Mouse (Mus musculus) hematopoietic stem cell, adult 5-6 weeks (primary cell): ENCODE results near the gene Mef2c. TPM values are rescaled to one million over a fixed set of nuclear protein-coding genes. Genes with fewer than 3 reads are reported as not detected.

Experiments used
- ATAC-seq, 2 experiments: fragments of 125-278 bp in 1 of 2; replicated peaks in 1 of 2; 2 replicates each; pipeline ENCODE4 v1.8.0; 2016 to 2017; ENCODE audit warnings: inconsistent platforms in 2 of 2, mild to moderate bottlenecking in 2 of 2, moderate number of reproducible peaks in 2 of 2, low read depth in 1 of 2, moderate TSS enrichment in 1 of 2; ENCODE audit not compliant: low FRiP score in 2 of 2, poor library complexity in 2 of 2, severe bottlenecking in 2 of 2, insufficient read depth in 1 of 2, low TSS enrichment in 1 of 2
- total RNA-seq: library from RNA; stranded (forward); fragments of 172-1452, 232-1000 nt; gene quantifications from 2 replicates; pipeline ENCODE4 v1.2.3, GENCODE M21; 2017

The Mef2c gene
- total RNA-seq, 1 experiment from 2014 or later, result 485 TPM

- ATAC-seq, result no peak
Observed at GRCm38 (mm10) chr13:83551259-83551658, 47.4 kb downstream of the Mef2c start.

GRCm38 (mm10) chr13:83552051-83552450 is 48.2 kb downstream of the Mef2c start:
- no peak for ATAC-seq

DNA sequence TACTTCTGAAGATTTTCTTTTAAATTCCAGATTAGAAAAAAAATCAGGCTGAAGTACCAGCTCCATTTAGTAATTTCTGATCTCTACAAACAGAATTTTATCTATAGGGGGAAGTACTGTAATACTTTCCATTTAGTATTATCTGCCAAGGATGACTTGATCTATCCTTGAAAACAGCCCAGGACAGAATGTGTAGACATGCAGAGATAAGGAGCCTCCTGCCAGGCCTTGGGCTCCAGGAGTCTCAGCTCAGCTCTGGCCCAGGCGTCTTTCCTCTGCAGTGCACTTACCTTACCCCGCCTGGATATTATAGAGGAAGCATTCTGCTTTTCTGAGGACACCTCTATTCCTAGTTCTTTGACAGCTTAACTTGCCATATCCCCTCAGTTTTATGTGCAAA is 59.4 kb downstream of the Mef2c start:
- no peak for ATAC-seq

DNA sequence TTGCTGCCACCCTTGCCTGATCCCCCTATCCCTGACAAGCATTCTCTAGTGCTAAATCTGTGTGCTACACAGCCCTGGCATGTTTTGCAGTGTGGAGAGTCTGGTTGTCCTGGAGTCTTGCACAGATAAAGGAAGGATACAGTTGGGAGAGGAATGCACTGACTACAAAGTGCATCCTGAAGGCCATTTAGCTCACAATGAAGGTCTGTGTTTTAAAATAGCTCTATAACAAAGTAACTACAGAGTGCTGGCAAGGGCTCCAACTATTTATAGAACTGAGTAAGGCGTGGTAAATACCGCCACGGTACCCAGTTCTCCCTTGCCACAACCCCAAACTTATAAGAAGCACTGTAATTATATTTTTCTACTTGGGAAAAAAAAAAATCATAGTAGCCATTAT is 61.9 kb downstream of the Mef2c start:
- peak; percentile 35 to 52; a peak in 3 of 4 replicates for ATAC-seq

DNA sequence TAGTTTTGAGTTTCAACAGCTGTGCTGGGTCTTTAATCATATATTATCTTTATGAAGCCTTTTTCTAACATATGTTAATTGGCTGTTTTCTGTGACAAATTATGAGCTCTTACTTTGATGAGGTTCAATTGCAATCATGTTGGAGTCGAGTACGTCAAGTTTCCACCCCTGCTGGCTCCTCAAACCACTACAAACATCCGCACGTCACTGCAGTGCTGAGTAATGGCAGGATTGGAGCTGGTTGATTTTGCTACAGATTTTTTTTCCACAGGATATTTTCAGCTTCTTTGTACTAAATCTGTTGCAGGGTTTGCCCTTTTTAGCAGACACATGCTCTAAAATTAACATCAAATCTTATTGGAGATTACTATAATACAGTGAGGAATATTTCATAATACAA is 62.3 kb downstream of the Mef2c start:
- peak; percentile 85 to 96 for ATAC-seq

DNA sequence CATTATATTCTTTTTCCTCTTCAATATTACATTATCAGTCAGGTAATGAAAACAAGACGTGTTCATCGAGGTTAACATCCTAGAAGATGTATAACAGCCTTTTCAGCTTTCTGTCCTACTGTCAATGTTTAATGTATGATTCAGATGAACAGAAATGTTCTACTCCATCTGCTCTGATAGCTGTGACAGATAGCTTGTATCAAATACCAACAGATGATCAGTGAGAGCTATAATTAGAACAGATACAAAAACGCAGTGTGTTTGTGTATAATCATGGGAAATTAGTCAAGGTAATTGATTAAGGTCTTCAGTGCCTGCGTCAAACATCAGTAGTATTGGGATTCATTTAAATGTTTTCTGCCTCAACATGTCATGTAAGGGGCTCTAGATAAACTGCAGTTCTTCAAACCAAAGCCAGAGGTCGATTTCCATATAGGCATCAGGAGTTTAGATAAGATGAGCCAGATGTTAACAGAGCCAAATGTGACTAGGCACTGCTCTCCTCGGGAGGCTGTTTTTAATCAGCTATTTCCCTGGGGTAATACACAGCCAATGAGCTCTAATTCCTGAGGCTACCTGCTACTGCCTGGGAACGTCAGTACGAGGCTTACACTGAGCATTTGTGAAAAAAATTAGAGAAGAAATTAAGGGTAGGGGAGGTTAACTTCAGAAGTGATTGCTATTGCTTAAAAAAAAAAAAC is 63.1 kb downstream of the Mef2c start:
- ATAC-seq, result no peak

DNA sequence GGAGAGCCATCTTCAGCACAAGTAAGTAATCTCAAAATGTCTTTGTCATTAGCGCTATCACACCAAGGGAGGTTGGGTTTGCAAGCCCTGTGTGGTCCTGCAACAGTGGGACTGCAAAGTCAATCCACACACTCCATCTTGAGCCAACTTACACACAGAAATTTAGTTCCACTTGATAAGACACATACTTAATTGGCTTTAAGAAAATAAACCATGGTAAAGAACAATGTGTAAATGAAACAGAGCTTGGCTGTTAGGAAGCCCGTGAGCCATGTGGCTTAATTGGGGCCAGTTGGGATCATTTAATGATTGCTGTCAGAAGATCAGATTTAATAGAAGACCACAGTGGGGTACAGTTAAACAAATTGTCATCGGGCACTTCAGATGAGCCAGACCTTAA is 63.8 kb downstream of the Mef2c start:
- ATAC-seq, result no peak

GRCm38 (mm10) chr13:83568759-83569256 is 65.0 kb downstream of the Mef2c start:
- no peak for ATAC-seq

GRCm38 (mm10) chr13:83571973-83572447 is 68.2 kb downstream of the Mef2c start:
- peak; percentile 96 for ATAC-seq

- no peak for ATAC-seq
Observed at GRCm38 (mm10) chr13:83572469-83572868, 68.6 kb downstream of the Mef2c start.

GRCm38 (mm10) chr13:83573327-83573726 is 69.5 kb downstream of the Mef2c start:
- no peak for ATAC-seq

GRCm38 (mm10) chr13:83573855-83574583 is 70.2 kb downstream of the Mef2c start:
- no peak for ATAC-seq

DNA sequence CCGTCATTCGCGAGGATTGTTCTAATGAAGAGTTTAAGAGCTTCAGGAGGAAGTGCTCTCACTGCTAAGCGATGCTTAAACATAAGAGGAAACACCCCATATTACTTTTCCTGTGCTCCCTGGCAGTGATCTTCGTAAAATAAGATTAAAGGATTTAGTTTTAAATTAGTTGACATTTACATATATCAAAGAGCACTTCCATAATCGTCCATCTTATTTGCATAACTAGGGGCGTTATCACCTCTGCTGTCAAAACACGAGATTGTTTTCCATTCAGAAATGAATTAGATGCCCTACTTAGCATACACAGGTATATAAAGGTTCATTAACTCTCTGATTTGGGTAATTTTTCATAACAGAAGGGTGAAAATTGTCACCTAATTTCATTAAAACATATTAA is 71.0 kb downstream of the Mef2c start:
- ATAC-seq, result no peak

DNA sequence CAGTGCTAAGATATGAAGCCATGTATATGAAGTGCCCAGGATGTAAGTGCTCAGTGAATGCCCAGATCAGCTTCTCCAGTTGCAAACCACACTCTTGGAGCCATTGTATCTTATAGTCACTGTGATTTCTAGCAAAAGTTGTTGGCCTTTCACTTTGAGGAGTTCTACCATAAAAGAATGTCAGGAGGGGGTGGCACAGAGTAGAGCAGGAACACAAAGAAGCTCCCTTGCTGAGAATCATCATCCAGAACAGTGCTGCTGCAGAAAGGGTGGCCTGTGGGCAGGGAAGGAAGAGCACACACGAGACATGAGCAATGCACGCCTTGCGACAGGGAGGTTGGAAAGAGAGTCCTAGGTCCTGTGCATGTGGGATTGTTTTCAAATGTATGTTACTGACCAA is 75.6 kb downstream of the Mef2c start:
- no peak for ATAC-seq

- ATAC-seq, result no peak
Observed at GRCm38 (mm10) chr13:83580856-83581255, 77.0 kb downstream of the Mef2c start.

DNA sequence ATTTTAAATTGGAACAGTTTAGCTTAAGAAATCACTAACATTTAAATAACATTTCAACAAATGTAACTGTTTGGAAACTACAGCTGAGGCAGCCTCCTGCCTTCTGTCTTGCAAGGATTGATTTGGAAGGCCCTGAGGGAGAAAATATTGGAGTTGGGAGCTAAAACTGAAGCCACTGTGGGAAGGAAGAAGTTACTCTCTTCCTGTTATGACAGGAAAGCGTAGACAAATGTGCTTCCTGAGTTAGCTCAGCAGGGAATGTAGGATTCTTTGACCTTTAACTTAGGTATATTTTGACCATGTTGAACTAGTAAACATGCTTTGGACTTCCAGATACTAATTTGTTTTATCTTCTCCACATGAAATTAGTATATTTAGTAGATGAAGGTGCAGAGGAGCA is 78.7 kb downstream of the Mef2c start:
- ATAC-seq, result peak in 1 of 2 experiments; percentile 19; a peak in 1 of 4 replicates

GRCm38 (mm10) chr13:83583881-83584280 is 80.0 kb downstream of the Mef2c start:
- ATAC-seq, result no peak

DNA sequence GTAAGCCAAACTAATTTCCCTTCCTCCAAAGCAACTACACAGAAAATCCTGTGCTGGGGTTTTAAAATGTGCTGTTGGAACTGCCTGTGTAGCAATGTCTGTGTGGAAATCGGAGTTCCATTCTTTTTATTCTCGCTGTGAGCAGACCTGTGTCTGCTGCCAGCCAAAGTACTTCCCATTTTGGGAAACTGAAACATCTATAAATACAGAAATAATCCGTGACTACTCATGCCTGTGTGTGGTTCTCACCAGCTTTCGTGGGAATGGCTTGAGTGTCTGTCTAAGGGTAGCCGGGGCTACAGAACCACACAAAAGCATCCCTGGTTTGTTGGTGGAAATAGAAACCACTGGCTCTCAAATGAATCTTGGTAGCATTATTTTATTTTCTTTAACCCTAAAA is 81.5 kb downstream of the Mef2c start:
- ATAC-seq, result peak; percentile 57 to 66; a peak in 3 of 4 replicates
